Mouse (Mus musculus) intestine, embryonic 16.5 days (tissue): ENCODE data around the gene Zfand5. TPM values are rescaled to one million over a fixed set of nuclear protein-coding genes. Genes with fewer than 3 reads are reported as not detected.
"Not testable (repeated sequence)": the region's sequence is repeated elsewhere in the genome, so short reads cannot be mapped to it uniquely, and the experiment has no call there.

Experiments
- ATAC-seq: fragments of 200-750 bp; cut with Nextera tagmentation; 2 replicates; pipeline ENCODE4 v1.8.0; 2017; ENCODE audit warnings: moderate TSS enrichment, moderate library complexity
- H3K27ac ChIP-seq: fragments of 300-500 bp; sonication (generic); 2 replicates; pipeline ENCODE4 v1.5.1; 2014; ENCODE audit warnings: mild to moderate bottlenecking, low read length
- H3K27me3 ChIP-seq: fragments of 300-500 bp; sonication (generic); replicated peaks from 2 replicates; pipeline ENCODE4 v1.6.1; 2014; ENCODE audit warnings: low read length, control low read depth, mixed read lengths; ENCODE audit not compliant: control insufficient read depth, insufficient read depth
- H3K36me3 ChIP-seq: fragments of 300-500 bp; sonication (generic); 2 replicates; pipeline ENCODE4 v1.6.1; 2014; ENCODE audit warnings: low read length, control low read depth; ENCODE audit not compliant: control insufficient read depth, insufficient read depth
- H3K4me1 ChIP-seq: fragments of 300-500 bp; sonication (generic); 2 replicates; pipeline ENCODE4 v1.6.1; 2014; ENCODE audit warnings: low read length, control low read depth, mixed read lengths; ENCODE audit not compliant: control insufficient read depth, insufficient read depth
- H3K4me2 ChIP-seq: fragments of 300-500 bp; sonication (generic); 2 replicates; pipeline ENCODE4 v1.6.1; 2014; ENCODE audit warnings: low read depth, low read length, control low read depth
- H3K4me3 ChIP-seq: fragments of 300-500 bp; sonication (generic); 2 replicates; pipeline ENCODE4 v1.5.1; 2014; ENCODE audit warnings: mild to moderate bottlenecking, low read length
- H3K9ac ChIP-seq: fragments of 300-500 bp; sonication (generic); 2 replicates; pipeline ENCODE4 v1.6.1; 2014; ENCODE audit warnings: low read depth, low read length
- H3K9me3 ChIP-seq: fragments of 300-500 bp; sonication (generic); 2 replicates; pipeline ENCODE4 v1.6.1; 2016; ENCODE audit warnings: low read length, control low read depth; ENCODE audit not compliant: control insufficient read depth
- WGBS: fragments of 180-500 bp; shearing (Covaris S2); extraction: QIAGEN DNeasy Blood & Tissue Kit; methylation state at CpG from one replicate; pipeline ENCODE4 v1.1.7; 2014; 5-methylcytosine and 5-hydroxymethylcytosine counted together
- polyA plus RNA-seq: library from polyadenylated mRNA; unstranded; fragments of >200 nt; fragmentation: Nextera tagmentation; extraction: Ambion mirVana; gene quantifications from 2 replicates; pipeline ENCODE4 v1.2.1, GENCODE M21; 2015

Gene Zfand5
- polyA plus RNA-seq, 1 experiment from 2014 or later = 56.3 TPM

DNA sequence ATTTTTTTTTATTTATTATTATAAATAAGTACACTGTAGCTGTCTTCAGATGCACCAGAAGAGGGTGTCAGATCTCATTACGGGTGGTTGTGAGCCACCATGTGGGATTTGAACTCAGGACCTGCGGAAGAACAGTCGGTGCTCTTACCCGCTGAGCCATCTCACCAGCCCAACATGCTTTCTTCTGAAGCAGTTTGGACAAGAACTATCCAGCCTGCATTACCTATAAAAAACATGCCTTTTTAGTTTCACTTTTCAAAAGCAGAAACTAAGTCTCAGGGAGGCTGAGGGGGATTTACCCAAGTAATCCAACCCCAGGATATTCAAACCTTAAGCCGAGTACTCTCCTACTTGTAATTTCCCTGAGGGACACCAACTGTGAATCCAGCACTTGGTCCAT lies 38.3 kb downstream of the Zfand5 start:
- H3K4me3 ChIP-seq, ATAC-seq, H3K4me2 ChIP-seq, H3K36me3 ChIP-seq, H3K27me3 ChIP-seq, H3K27ac ChIP-seq, H3K9me3 ChIP-seq, H3K9ac ChIP-seq, H3K4me1 ChIP-seq: not testable (repeated sequence)
- WGBS = 91% methylated on average over 5 of the region's 5 CpGs

DNA sequence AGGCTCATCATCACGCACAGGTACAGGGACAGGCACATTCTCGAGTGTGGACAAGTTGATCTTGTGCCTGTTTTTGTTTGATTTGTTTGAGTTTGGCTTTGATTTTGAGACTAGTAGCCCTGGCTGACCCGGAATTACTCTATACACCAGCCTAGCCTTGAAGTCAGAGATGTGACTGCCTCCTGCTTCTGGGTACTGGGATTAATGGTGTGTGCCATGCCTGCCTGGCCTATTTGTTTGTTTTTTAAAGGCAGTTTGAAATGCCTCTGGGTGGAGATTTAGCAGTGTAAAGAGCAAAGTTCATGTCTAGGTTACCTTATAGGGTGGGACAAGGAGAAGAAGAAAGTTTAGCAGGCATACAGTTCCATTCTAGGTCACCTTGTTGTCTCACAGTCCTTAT lies 43.6 kb downstream of the Zfand5 start:
- no peak overlapping the region for H3K27ac ChIP-seq
- H3K9me3 ChIP-seq = no peaks in the 10 kb centered on the region
- WGBS = 81% methylated on average over 3 of the region's 3 CpGs
- H3K9ac ChIP-seq = no peak overlapping the region
- no peaks in the 10 kb centered on the region for H3K27me3 ChIP-seq
- H3K4me1 ChIP-seq = no peaks in the 10 kb centered on the region
- no peaks in the 10 kb centered on the region for H3K36me3 ChIP-seq
- H3K4me2 ChIP-seq = no peak overlapping the region
- no peak for ATAC-seq
- no peak overlapping the region for H3K4me3 ChIP-seq

DNA sequence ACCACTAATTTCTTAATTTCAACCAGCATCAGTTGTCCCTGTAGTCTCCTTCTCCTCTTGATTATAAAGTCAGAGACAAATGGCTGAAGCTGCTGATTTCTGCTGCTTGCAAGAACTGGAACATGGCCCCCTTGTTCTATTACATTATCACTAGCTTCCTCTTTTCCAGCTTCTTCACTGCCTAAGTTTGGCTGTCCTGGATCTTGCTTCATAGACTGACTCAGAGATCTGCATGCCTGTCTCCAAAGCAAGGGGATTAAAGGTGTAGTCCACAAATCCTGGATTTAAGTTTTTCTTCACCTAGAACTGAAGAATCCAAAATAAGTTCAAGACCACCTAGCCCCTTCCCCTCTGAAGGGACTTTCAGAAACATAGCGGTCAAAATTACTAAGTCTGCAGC lies 47.5 kb downstream of the Zfand5 start:
- H3K4me3 ChIP-seq = no peak overlapping the region
- 97% methylated on average over 1 of the region's 1 CpGs for WGBS
- ATAC-seq = no peak
- H3K36me3 ChIP-seq = no peaks in the 10 kb centered on the region
- no peak overlapping the region for H3K27ac ChIP-seq
- H3K9ac ChIP-seq = no peak overlapping the region
- no peak overlapping the region for H3K4me2 ChIP-seq
- no peaks in the 10 kb centered on the region for H3K4me1 ChIP-seq
- no peaks in the 10 kb centered on the region for H3K27me3 ChIP-seq
- H3K9me3 ChIP-seq = no peaks in the 10 kb centered on the region

DNA sequence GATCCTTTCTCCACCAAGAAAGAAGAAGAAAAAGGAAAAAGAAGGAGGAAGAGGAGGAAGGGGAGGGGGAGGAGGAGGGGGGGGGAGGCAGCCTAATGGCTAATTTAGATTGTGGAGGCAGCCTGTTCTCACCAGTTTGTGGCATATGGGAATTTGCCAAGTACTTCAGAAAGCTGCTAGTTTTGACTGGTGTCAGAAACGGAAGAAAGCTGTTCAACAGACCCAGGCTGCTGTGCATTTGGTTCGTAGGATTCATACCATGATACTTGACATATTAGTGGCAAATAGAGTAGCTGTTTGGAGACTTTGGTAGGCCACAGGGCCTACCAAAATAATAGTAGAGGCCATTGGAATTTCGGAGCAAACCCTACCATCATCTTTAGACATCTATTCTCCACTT lies 53.3 kb downstream of the Zfand5 start:
- Histone ChIP-seq H3K9ac (no peak overlapping the region), H3K27me3 (no peaks in the 10 kb centered on the region), H3K4me1 (no peaks in the 10 kb centered on the region), H3K4me3 (no peak overlapping the region), H3K36me3 (no peaks in the 10 kb centered on the region), H3K4me2 (no peak overlapping the region), H3K27ac (no peak overlapping the region), H3K9me3 (no peaks in the 10 kb centered on the region)
- WGBS = 81% methylated on average over 3 of the region's 3 CpGs
- no peak for ATAC-seq

DNA sequence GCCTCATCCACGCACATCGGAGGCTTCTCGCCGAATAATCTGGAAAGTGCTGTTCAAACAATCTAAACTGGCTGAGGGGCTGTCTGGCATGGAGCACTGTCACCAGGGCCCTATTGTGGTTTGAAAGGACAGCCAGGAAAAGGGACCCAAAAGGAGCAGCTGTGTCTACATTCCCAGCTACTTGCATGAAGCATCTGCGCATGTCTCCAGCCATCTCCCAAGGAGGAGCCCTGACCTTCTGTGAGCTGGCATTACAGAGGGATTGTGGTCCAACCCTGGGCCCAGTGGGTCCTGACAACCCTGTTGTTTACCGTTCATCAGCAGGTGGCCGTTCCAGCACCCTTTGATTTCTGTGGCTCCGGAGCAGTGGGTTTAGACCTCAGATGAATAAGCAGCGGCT lies 56.9 kb downstream of the Zfand5 start:
- Histone ChIP-seq H3K4me3 (no peak overlapping the region), H3K27me3 (no peaks in the 10 kb centered on the region), H3K27ac (no peak overlapping the region), H3K4me2 (no peak overlapping the region), H3K9ac (no peak overlapping the region), H3K9me3 (no peaks in the 10 kb centered on the region), H3K4me1 (no peaks in the 10 kb centered on the region), H3K36me3 (no peaks in the 10 kb centered on the region)
- ATAC-seq = no peak
- 77% methylated on average over 9 of the region's 9 CpGs for WGBS

DNA sequence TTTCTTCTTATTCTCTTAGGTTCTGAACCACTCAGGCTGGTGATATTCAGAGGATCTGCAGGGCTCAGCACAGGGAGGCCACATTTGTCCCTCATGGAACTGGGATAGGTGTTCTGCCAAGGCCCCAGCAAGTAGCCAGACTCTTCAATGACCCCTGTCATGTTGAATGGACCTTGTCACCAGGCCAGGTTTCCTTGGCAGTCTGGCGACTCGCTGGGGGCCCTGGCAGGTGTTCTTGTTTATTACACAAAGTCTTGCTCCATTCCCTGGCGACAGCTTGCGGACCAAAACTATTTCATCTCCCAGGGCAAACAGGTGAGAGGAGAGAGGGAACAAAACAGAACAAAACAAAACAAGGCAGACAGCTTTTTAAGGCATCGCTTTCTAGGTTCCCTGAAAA lies 57.7 kb downstream of the Zfand5 start:
- Histone ChIP-seq H3K36me3 (no peaks in the 10 kb centered on the region), H3K27ac (no peak overlapping the region), H3K4me1 (no peaks in the 10 kb centered on the region), H3K9ac (no peak overlapping the region), H3K4me3 (no peak overlapping the region), H3K27me3 (no peaks in the 10 kb centered on the region), H3K9me3 (no peaks in the 10 kb centered on the region), H3K4me2 (no peak overlapping the region)
- no peak; the same call in 1 of the 2 replicates for ATAC-seq
- WGBS = 53% methylated on average over 5 of the region's 5 CpGs

DNA sequence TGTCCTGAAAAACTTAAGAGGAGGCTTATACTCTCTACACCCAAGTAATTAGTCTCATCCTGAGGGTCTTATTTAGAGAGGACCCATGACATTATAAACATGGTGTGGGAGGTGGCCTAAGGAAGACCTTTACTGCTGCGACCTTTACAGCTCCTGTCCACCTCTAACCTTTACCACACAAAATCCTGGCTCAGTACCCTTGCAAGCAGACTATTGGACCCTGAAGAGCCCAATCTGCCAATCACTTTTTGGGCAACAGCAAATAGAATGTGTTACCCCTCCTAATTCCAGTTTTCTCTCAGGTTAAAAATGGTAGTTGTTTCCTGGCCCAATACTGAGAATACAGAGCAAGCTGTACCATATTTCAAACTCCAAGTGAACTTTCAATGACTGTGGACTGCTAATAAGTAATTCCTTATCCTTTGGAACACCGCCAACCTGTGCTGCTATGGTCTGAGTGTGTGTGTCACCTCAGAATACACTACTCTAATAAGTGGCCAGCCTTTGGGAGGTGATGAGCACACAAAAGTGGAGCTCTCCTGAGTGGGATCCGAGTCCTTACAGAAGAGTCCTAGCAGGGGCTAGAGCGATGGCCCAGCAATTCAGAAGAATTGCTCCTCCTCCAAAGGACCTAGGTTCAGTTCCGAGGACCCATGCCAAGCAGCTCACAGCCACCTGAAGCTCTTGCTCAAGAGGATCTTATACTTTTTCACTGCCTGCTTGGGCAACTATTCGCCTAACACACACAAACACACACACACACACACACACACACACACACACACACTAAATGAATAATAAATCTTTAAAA lies 58.4 kb downstream of the Zfand5 start:
- no peak overlapping the region for H3K4me2 ChIP-seq
- no peak overlapping the region for H3K27ac ChIP-seq
- 80% methylated on average over 6 of the region's 6 CpGs for WGBS
- no peaks in the 10 kb centered on the region for H3K4me1 ChIP-seq
- no peak overlapping the region for H3K9ac ChIP-seq
- no peaks in the 10 kb centered on the region for H3K27me3 ChIP-seq
- H3K36me3 ChIP-seq = no peaks in the 10 kb centered on the region
- no peak overlapping the region for H3K4me3 ChIP-seq
- H3K9me3 ChIP-seq = no peaks in the 10 kb centered on the region
- no peak for ATAC-seq

DNA sequence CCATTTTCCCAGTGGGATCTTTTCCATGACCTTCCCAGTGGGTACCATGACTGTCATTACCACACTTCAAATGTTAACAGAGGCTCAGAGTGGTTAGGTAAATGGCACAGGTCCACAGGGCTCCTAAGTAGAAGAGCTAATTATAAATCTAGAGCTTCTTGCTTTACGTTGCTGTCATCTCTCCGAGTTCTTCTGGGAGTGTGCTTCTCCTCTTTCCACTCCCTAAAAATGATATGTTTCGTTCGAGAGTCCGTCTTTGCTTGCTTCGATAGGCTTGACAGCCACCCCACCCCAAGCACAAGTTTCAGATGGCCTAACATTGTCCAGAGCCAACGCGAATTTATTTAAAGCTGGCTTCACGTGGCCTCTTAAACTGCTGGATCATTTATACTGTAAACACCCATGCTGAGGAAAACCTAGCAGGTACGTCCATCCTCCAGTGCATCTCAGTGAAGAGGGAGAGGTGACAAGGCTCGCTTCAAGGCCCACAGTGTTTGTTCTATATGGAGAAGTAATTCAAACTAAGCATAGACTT lies 59.6 kb downstream of the Zfand5 start:
- H3K36me3 ChIP-seq = no peaks in the 10 kb centered on the region
- ATAC-seq = no peak
- no peaks in the 10 kb centered on the region for H3K9me3 ChIP-seq
- no peak overlapping the region for H3K4me2 ChIP-seq
- no peaks in the 10 kb centered on the region for H3K27me3 ChIP-seq
- H3K9ac ChIP-seq = no peak overlapping the region
- 48% methylated on average over 11 of the region's 11 CpGs for WGBS
- no peak overlapping the region for H3K4me3 ChIP-seq
- no peak overlapping the region for H3K27ac ChIP-seq
- no peaks in the 10 kb centered on the region for H3K4me1 ChIP-seq
